Mouse (Mus musculus) bone marrow macrophage, adult 2 months (primary cell): ENCODE measurements around the gene Cers4. TPM values are rescaled to one million over a fixed set of nuclear protein-coding genes. Genes with fewer than 3 reads are reported as not detected.

Experiments used
- H3K27ac ChIP-seq: 2 replicates; pipeline ENCODE4 v1.5.1; 2012; ENCODE audit warnings: low read depth, low read length; ENCODE audit not compliant: insufficient read depth
- H3K4me1 ChIP-seq: 2 replicates; pipeline ENCODE4 v1.6.1; 2012; ENCODE audit warnings: low read length; ENCODE audit not compliant: control insufficient read depth, insufficient read depth
- H3K4me3 ChIP-seq: 2 replicates; pipeline ENCODE4 v1.5.1; 2012; ENCODE audit warnings: mild to moderate bottlenecking, low read length, moderate library complexity; ENCODE audit not compliant: insufficient read depth
- CTCF ChIP-seq: IDR thresholded peaks from 2 replicates; pipeline ENCODE4 v1.5.1; 2012; ENCODE audit warnings: low read depth, mild to moderate bottlenecking, low read length, moderate library complexity
- POLR2A ChIP-seq: IDR thresholded peaks from 2 replicates; pipeline ENCODE4 v1.6.1; 2012; ENCODE audit warnings: mild to moderate bottlenecking, low read depth, low read length, borderline replicate concordance
- polyA plus RNA-seq: library from polyadenylated mRNA; stranded (reverse); fragments of >200 nt; gene quantifications from 2 replicates; pipeline ENCODE4 v1.2.4, GENCODE M21; 2012; ENCODE audit not compliant: missing spikeins, insufficient read depth, insufficient read length

Cers4 gene
- 7.7 and 8.3 TPM in 2 replicates for polyA plus RNA-seq

DNA sequence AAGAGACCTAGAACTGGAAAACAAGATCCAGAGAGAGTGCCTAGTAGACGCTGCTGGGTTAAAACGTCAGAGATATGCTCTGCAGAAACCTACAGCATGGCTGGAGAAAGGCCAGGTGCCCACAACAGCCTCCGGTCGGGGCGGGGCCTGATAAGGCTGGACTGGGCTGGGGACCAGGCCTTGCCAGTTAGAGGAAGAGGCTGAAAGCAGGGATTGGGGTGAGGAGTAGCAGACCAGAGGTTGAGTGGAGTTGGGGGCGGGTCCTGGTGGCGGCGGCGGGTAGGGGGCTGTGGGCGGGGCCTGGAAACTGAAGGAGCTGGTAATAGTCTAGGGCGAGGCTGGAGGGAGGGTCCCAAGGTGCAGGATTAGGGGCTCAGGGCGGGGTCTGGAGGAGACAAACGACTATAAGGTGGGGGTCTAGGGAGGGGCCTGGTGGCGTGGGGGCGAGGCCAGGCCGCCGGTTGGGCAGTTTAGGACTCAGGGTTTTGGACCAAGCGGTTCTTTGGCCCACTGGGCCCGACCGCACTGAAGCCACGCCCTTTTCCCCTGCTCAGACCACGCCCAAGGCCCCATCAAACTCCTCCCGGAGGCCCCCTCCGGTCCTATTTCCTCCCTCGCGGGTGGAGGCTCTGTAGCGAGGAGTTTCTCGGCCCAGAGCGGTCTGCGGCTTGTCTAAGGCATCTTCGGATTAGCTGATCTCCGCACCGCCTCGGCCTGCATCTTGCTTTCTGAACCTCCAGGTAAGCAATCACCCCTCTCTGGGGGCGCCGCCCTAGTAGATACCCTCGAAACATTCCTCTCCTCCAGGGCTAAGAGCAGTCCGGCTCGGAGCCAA, at the start of gene Cers4:
TSS of gene Cers4 (plus strand) at position 176 of the 835 bp plus-strand sequence.
- peak within 1 kb of the TSS; percentile 59 for H3K4me3 ChIP-seq
- no peaks in the 10 kb centered on the region for H3K4me1 ChIP-seq
- TF ChIP-seq CTCF (no peak), POLR2A (no peak)
- H3K27ac ChIP-seq = no peak within 1 kb of the TSS

DNA sequence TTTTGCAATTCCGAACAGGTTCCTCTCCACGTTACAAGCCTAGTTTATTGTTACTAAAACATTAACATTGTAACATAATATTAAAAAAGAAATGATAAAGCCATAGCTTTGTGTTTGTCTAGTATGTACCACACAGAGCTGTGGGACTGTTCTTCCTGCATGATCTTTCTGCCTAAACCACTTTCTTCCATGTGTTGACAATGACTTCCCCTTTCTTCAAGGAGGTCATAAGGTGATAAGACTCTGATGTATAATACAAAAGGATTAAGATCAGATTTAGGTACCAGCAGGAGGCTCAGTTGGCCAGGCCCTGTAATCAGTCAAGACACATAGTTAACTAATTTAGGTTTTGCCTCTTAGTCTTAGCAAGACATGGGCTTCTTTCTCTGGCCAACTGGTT, 34.7 kb upstream of the Cers4 start:
- no peak overlapping the region for H3K4me3 ChIP-seq
- TF ChIP-seq POLR2A (no peak), CTCF (no peak)
- no peaks in the 10 kb centered on the region for H3K4me1 ChIP-seq
- H3K27ac ChIP-seq = no peak overlapping the region

DNA sequence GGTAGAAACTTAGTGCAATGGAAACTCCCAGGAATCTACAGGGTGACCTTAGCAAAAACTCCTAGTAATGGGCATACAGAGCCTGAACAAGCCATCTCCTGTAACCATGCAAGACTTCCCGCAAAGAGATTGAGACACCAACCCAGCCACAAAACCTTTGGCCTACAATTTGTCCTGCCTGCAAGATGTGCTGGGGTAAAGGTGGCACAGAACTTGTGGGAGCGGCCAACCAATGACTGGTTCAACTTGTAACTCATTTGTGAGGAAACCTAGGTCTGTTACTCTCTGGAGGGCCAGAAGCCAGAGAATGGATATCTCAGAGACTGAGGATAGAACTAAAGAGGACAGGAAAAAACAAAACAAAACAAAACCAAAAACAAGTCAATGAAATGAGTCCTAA, 29.8 kb upstream of the Cers4 start:
- Histone ChIP-seq H3K4me1 (no peaks in the 10 kb centered on the region), H3K4me3 (no peak overlapping the region), H3K27ac (no peak overlapping the region)
- TF ChIP-seq CTCF = no peak

DNA sequence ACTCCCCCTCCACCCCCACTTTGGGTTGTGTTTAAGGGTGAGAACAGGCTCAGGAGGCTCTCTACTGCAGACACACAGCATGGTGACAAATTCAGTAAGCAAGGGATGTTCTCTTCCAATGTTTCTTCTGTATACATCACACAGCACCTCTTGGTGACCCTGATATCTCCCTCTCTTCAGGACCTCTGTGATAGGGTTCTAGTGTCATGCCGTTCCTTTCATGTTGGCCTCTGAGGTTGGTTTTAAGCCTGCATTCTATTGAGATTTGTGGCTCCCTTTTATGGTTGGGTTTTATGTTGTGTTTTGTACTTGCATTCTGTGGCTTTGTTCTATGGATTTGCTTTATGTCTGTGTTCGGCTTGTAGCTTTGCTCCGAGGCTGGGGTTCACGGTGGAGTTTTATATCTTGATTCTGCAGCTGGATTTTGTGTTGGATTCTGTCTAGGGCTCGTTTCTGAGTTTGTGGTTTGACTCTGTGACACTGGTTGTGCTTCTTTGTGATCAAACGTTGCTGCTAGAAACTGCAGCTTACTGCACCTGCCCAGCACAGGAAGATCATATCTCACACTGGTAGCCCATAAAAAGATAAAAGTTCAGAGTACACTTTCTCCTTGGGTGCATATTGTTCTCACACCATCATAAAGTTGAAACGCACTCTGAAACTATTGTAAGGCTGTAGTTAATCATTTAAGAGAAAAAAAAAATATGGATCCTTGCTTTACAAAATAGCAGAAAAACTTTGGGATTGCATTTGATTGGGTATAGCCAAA, 18.2 kb upstream of the Cers4 start:
- H3K4me3 ChIP-seq = no peak overlapping the region
- H3K27ac ChIP-seq = no peak overlapping the region
- no peak for TF ChIP-seq CTCF
- no peak for TF ChIP-seq POLR2A
- H3K4me1 ChIP-seq = no peaks in the 10 kb centered on the region

DNA sequence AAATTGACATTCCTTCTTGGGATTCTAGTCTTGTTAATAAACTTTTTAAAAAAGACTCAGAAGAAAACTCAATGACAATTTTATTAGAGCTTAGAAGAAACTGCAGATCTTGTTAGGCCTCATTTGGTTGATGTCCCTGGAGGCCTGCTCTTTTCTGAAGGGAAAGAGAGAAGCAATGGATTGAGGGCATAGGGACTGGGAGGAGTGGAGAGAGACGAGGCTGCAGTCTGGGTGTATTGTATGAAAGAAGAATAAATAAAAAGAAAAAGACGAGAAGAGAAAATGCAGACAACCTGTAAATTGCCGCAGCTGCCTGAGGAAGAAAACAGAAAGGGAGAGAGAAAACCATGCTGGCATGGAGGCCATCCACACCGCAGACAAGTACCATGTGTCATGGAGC, 11.7 kb upstream of the Cers4 start:
- no peak overlapping the region for H3K4me3 ChIP-seq
- TF ChIP-seq CTCF = no peak
- no peak for TF ChIP-seq POLR2A
- no peaks in the 10 kb centered on the region for H3K4me1 ChIP-seq
- no peak overlapping the region for H3K27ac ChIP-seq

DNA sequence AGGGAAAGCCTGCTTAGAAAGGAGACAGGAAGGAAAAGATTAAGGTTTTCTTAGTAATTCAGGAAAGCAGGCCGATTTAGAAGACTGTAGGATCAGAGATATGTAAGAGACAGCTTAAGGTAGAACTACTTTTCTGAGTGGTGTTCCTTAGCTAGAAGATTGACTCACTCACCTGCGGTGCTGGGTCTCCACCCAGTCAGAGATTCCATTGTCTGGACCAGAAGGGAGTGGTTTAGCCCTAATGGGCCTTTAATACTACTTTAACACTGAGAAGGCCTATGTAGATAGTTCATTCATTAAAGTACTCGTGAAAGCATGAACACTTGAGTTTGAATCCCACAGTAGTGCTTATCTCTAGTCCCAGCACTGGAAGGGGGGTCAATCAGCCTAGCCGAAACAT, 11.2 kb upstream of the Cers4 start:
- H3K4me1 ChIP-seq = no peaks in the 10 kb centered on the region
- TF ChIP-seq POLR2A (no peak), CTCF (no peak)
- H3K4me3 ChIP-seq = no peak overlapping the region
- H3K27ac ChIP-seq = no peak overlapping the region

DNA sequence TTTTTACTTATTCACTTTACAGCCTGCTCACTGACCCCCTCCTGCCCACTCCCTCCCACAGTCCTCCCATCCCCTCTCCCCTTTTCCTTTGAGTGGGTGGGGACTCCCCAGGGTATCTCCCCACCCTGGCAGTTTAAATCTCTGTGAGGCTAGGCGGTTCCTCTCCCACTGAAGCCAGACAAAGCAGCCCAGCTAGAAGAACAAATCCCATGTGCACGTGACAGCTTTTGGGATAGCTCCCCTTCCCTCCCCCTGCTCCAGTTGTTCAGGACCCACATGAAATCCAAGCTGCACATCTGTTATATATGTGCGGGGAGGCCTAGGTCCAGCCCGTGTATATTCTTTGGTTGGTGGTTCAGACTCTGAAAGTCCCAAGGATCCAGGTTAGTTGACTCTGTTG, 10.3 kb upstream of the Cers4 start:
- H3K27ac ChIP-seq = no peak overlapping the region
- H3K4me1 ChIP-seq = no peaks in the 10 kb centered on the region
- no peak overlapping the region for H3K4me3 ChIP-seq
- TF ChIP-seq CTCF (no peak), POLR2A (no peak)

DNA sequence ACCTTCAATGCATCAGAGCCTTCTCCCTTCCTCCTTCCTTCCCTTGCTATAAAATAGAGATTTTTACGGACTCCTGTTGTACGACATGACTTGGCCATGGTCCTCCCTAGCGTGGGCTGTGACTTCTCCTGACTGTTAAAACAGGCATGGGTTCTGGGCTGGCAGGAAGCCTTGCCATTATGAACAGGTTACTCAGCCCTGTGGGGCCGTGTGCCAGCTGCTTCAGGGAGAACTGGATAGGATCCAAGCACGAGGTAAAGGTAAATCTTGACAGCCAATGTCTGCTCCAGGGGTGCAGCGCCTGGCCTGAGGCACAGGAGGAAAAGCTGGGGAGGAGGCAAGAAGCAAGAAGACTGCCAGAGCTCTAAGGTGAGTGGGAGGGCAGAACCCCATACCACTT, 9.5 kb upstream of the Cers4 start:
- TF ChIP-seq POLR2A (no peak), CTCF (no peak)
- Histone ChIP-seq H3K27ac (no peak overlapping the region), H3K4me1 (no peaks in the 10 kb centered on the region), H3K4me3 (no peak overlapping the region)

DNA sequence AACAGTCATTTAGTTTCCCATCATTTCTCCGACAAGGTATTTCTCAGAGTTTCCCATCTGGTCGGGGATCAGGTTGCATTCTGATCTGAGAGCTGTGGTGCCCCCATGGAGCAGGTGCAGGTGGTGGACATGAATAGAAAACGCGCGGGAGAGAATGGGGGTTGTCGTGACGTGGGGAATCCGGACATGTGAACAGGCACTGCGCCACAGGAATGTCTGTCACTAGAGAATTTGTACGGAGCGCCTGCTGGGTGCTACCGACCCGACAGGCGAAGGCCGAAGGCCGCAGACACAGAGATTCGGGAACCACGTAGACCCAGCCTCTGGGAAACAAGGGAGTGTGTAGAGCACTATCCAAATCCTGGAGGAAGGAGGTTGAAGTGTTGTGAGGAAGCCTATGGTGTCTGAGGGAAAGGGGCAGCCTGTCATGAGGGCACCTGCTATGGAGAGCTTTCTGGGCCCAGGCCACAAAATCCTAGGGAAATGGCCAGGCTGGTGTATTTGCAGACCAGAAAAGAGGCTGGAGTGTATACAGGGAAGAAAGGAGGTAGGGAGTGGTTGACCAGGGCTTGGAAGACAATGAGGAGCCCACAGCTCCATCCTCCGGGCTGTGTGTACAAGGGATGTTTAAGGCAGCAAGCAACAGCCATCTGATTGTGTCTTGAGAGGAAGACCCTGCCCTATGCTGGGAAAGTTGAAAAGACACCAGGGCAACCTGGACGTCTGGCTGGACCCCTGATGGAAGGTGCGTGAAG, 1.0 kb downstream of the Cers4 start:
- TF ChIP-seq POLR2A (no peak), CTCF (no peak)
- Histone ChIP-seq H3K4me1 (no peaks in the 10 kb centered on the region), H3K27ac (no peak overlapping the region), H3K4me3 (peak overlapping the region; percentile 59)

DNA sequence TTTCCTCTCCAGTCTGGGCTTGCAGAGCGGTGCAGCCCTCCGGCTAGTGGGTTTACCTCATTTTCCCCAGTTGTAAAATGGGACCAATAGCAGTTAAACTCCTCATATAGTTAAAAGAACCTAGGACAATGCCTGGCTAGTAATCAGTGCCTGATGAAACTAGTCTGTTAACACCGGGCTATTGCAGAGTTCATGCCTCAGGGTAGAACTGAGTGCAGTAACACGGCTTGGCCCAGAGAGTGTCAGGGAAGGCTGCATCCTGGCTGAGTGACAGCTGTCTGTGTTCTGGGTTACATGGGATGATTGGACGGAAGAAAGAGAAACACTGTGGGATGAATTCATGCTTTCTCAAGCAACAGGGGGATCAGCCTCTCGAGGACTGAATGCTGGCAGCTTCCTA, 3.1 kb downstream of the Cers4 start:
- H3K4me3 ChIP-seq = no peak overlapping the region
- no peak overlapping the region for H3K27ac ChIP-seq
- H3K4me1 ChIP-seq = no peaks in the 10 kb centered on the region
- TF ChIP-seq CTCF = no peak
- TF ChIP-seq POLR2A = no peak
